Mouse (Mus musculus): Measurements from ENCODE around the gene Dda1. TPM values are rescaled to one million over a fixed set of nuclear protein-coding genes. Genes with fewer than 3 reads are reported as not detected.
"Not testable (repeated sequence)": the region's sequence is repeated elsewhere in the genome, so short reads cannot be mapped to it uniquely, and the experiment has no call there.

The Dda1 gene
- total RNA-seq (2021), result 10 to 100 TPM; 32.1 to 32.3 TPM

GRCm38 (mm10) chr8:71468916-71469315 lies at the start of gene Dda1:
Gene Dda1 (plus strand): TSS chr8:71469199.
- intact Hi-C loops (cut with DNase I), result no loop called here
- peak; percentile 90 to 92 for DNase-seq

- intact Hi-C loops (cut with DNase I), result no loop called here
These were observed 46.9 kb upstream of the Dda1 start for GRCm38 (mm10) chr8:71422121-71422520.

GRCm38 (mm10) chr8:71432935-71433334 lies 36.1 kb upstream of the Dda1 start:
- intact Hi-C loops (cut with DNase I); DNase-seq: not testable (repeated sequence)

More at GRCm38 (mm10) chr8:71422121-71422520, 46.9 kb upstream of the Dda1 start:
- no peak for DNase-seq

- intact Hi-C loops (cut with DNase I), result no loop called here
- no peak for DNase-seq
These were observed 32.0 kb upstream of the Dda1 start for GRCm38 (mm10) chr8:71437041-71437440.

GRCm38 (mm10) chr8:71441404-71441803 lies 27.6 kb upstream of the Dda1 start:
- DNase-seq, result peak; percentile 62 to 63
- intact Hi-C loops (cut with DNase I), result loop anchor here (1.0 to 5.0 kb wide), 4 partner anchors 80 to 291 kb away; partner anchors contain the start of gene Fam129c

GRCm38 (mm10) chr8:71445096-71445495 lies 23.9 kb upstream of the Dda1 start:
- intact Hi-C loops (cut with DNase I), result no loop called here
- no peak for DNase-seq

GRCm38 (mm10) chr8:71451337-71451736 lies 17.7 kb upstream of the Dda1 start:
- no peak for DNase-seq
- intact Hi-C loops (cut with DNase I), result no loop called here

GRCm38 (mm10) chr8:71451777-71452176 lies 17.2 kb upstream of the Dda1 start:
- no peak for DNase-seq
- intact Hi-C loops (cut with DNase I), result no loop called here

GRCm38 (mm10) chr8:71452669-71453068 lies 16.3 kb upstream of the Dda1 start:
- intact Hi-C loops (cut with DNase I), result no loop called here
- no peak for DNase-seq

- intact Hi-C loops (cut with DNase I), result no loop called here
- no peak for DNase-seq
These were observed 14.3 kb upstream of the Dda1 start for GRCm38 (mm10) chr8:71454668-71455067.

GRCm38 (mm10) chr8:71456906-71457305 lies 12.1 kb upstream of the Dda1 start:
- DNase-seq, result no peak
- intact Hi-C loops (cut with DNase I), result no loop called here

- no peak for DNase-seq
- intact Hi-C loops (cut with DNase I), result no loop called here
These were observed 11.2 kb upstream of the Dda1 start for GRCm38 (mm10) chr8:71457659-71458270.

GRCm38 (mm10) chr8:71460716-71461115 lies 8.3 kb upstream of the Dda1 start:
- no peak for DNase-seq
- intact Hi-C loops (cut with DNase I), result loop anchor here (5.0 kb wide), 1 partner anchor 93 kb away; the partner anchor contains the start of gene Use1

- intact Hi-C loops (cut with DNase I), result loop anchor here (5.0 kb wide), 1 partner anchor 94 kb away; the partner anchor contains the start of gene Use1
- no peak for DNase-seq
These were observed 7.7 kb upstream of the Dda1 start for GRCm38 (mm10) chr8:71461152-71461840.

GRCm38 (mm10) chr8:71462191-71462590 lies 6.8 kb upstream of the Dda1 start:
- intact Hi-C loops (cut with DNase I), result loop anchor here (2.0 to 5.0 kb wide), 2 partner anchors 19 to 95 kb away; partner anchors contain the start of gene Use1
- DNase-seq, result no peak

GRCm38 (mm10) chr8:71462786-71463185 lies 6.2 kb upstream of the Dda1 start:
- intact Hi-C loops (cut with DNase I), result loop anchor here (2.0 to 5.0 kb wide), 2 partner anchors 20 to 95 kb away; partner anchors contain the start of gene Use1
- peak in 1 of 2 experiments; percentile 39 for DNase-seq

GRCm38 (mm10) chr8:71463188-71464033 lies 5.6 kb upstream of the Dda1 start, which contains the start of gene Abhd8:
Gene Abhd8 (minus strand): TSS chr8:71463655.
- intact Hi-C loops (cut with DNase I), result loop anchor here (2.0 to 5.0 kb wide), 2 partner anchors 21 to 96 kb away; partner anchors contain the start of gene Use1
- DNase-seq, result peak; percentile 99 to 100

- peak; percentile 95 to 97 for DNase-seq
- intact Hi-C loops (cut with DNase I), result loop anchor here (5.0 kb wide), 1 partner anchor 98 kb away; the partner anchor contains the start of gene Use1
These were observed 4.2 kb upstream of the Dda1 start, which contains the start of gene Mrpl34 for GRCm38 (mm10) chr8:71464513-71465500. Gene Mrpl34 (plus strand): TSS chr8:71464959.

- no peak for DNase-seq
- intact Hi-C loops (cut with DNase I), result no loop called here
These were observed 3.3 kb upstream of the Dda1 start for GRCm38 (mm10) chr8:71465733-71466132.
